In the genomic region with DNA sequence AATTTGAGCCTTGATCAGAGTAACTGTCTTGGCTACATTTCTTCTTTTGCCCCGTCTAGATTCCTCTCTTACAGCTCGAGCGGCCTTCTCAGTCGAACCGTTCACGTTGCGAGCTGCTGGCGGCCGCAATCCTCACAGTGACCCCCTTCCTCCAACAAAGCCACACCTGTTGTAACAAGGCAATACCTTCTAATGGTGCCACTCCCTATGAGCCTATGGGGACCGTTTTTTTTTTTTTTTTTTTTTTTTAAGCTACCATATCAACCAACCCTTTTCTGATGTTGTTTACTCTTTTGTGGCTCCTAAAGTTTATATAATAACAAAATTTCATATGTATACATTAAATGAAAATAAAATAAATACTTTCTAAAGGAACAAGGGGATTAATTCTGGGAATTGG, we compare ENCODE assay signal across 7 mouse cellular contexts.
DNase-seq lines count a peak whose midpoint lies in the region; TF ChIP-seq lines count a peak whose summit lies in the region.
"Not testable (repeated sequence)": the region's sequence is repeated elsewhere in the genome, so short reads cannot be mapped to it uniquely, and the experiment has no call there.

No protein-coding gene starts in this region.

- H3K36me3 ChIP-seq in E14TG2a.4 (ENCODE audit: insufficient read depth, low read length) (peaks cover 14% of the 10 kb centered on the region), ES-Bruce4 (ENCODE audit: control insufficient read depth, insufficient read depth, low read length, poor library complexity, severe bottlenecking) (peaks cover 20% of the 10 kb centered on the region)
- not testable (repeated sequence) for H3K36me3 ChIP-seq in ES-E14 (ENCODE audit: control insufficient read depth, insufficient read depth, low read length, poor library complexity, severe bottlenecking)

- peak overlapping the region; percentile 82 for H3K27ac ChIP-seq in ES-Bruce4 (ENCODE audit: insufficient read depth, low read length)
- peak overlapping the region; percentile 98 for H3K27ac ChIP-seq in ES-E14 (ENCODE audit: insufficient read depth, low read depth, low read length, poor library complexity, severe bottlenecking)

- H3K9me3 ChIP-seq in E14TG2a.4 (ENCODE audit: low read length); ES-E14 (ENCODE audit: control insufficient read depth, insufficient read depth, low read depth, low read length): not testable (repeated sequence)
- H3K9me3 ChIP-seq in ES-Bruce4 (replicated peaks; ENCODE audit: control insufficient read depth, insufficient read depth, low read length, poor library complexity, severe bottlenecking): peaks cover 15% of the 10 kb centered on the region

- DNase-seq in ES-CJ7 (ENCODE audit: low read depth, low spot score): peak; percentile 48
- DNase-seq in ES-E14 (ENCODE audit: low read depth, low spot score): not testable (repeated sequence)
- peak; percentile 46 for DNase-seq in R1 (ENCODE audit: low read depth, low spot score)
- DNase-seq in WW6 (ENCODE audit: low read depth, low spot score): peak; percentile 18
- peak; percentile 77 for DNase-seq in ZHBTc4 (ENCODE audit: low read depth, low spot score)

- TF ChIP-seq POLR2A in ES-Bruce4 (IDR thresholded peaks at IDR 0.05; ENCODE audit: insufficient read depth, low read length): not testable (repeated sequence)

- not testable (repeated sequence) for H3K9ac ChIP-seq in ES-Bruce4 (ENCODE audit: low read depth, poor library complexity, severe bottlenecking)
- H3K9ac ChIP-seq in ES-E14 (ENCODE audit: insufficient read depth, low read depth, low read length, poor library complexity, severe bottlenecking): peak overlapping the region; percentile 76

- not testable (repeated sequence) for H3K27me3 ChIP-seq in E14TG2a.4 (ENCODE audit: insufficient read depth, low read length); ES-Bruce4 (ENCODE audit: control insufficient read depth, insufficient read depth, low read length, poor library complexity, severe bottlenecking)

- TF ChIP-seq EP300 in ES-Bruce4 (IDR thresholded peaks at IDR 0.05; ENCODE audit: insufficient read depth, low read depth, low read length): not testable (repeated sequence)

- H3K4me1 ChIP-seq in E14TG2a.4 (replicated peaks; ENCODE audit: low read depth, low read length): peaks cover 12% of the 10 kb centered on the region; the same call in 1 of the 2 replicates
- not testable (repeated sequence) for H3K4me1 ChIP-seq in ES-Bruce4 (ENCODE audit: control insufficient read depth, insufficient read depth, low read length); ES-E14 (ENCODE audit: control insufficient read depth in 2 of 2, insufficient read depth in 2 of 2, low read length in 2 of 2, poor library complexity in 1 of 2)

- peak overlapping the region; percentile 41; the same call in 1 of the 2 replicates for H3K4me3 ChIP-seq in E14TG2a.4 (replicated peaks; ENCODE audit: low read length)
- H3K4me3 ChIP-seq in ES-Bruce4 (ENCODE audit: low read depth, low read length): peak overlapping the region; percentile 49; the same call in 1 of the 2 replicates
- H3K4me3 ChIP-seq in ES-E14 (ENCODE audit: insufficient read depth in 1 of 2, low read depth in 1 of 2, low read length in 2 of 2, poor library complexity in 1 of 2, severe bottlenecking in 1 of 2): peak overlapping the region in 1 of 2 experiments; percentile 48; a peak in 2 of 4 replicates

- in situ Hi-C loops in ES-E14 (cut with MboI; ENCODE audit: low sequenced_read_pairs in 2 of 2, unreplicated experiment in 2 of 2): not testable (repeated sequence)

- TF ChIP-seq CTCF in E14TG2a.4 (conservative IDR thresholded peaks at IDR 0.05; ENCODE audit: low read length); ES-Bruce4 (IDR thresholded peaks at IDR 0.05; ENCODE audit: low read depth, low read length): not testable (repeated sequence)

TF ChIP-seq in ES-E14, 5 proteins besides CTCF, POLR2A, EP300 and RAD21:
- peak; percentile 95 for TF ChIP-seq ZNF384 (IDR thresholded peaks at IDR 0.05; ENCODE audit: low read depth, low read length)
